ENCODE assay signal across 20 mouse cellular contexts in the genomic region with DNA sequence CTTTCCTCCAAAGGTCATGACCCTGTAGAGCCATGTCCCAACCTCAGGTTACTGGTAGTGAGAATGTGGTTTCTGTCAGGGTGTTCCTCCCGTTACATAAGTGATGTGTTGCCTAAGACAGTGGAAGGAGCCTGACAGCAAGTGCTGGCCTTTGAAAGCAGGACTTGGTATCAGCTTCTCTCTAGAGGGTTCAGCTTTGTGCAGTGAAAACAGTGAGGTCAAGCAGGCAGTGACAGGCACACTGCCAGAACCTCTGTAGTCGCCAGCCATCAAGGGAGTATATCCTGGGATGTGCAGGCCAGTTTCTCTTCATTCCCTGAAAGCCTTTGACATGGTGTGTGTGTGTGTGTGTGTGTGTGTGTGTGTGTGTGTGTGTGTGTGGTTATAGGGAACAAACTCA.
DNase-seq lines count a peak whose midpoint lies in the region; ATAC-seq lines count a peak whose summit lies in the region.
"Had no signal": no experiment of that assay in that cellular context is flagged by ENCODE, and none has a peak within 500 bp of the region (broad histone marks: within the 10 kb centered on the region; RNA-seq: fewer than 3 reads in every experiment).

No protein-coding gene starts in this region.

- H3K9ac ChIP-seq in midbrain, embryonic 16.5 days (ENCODE audit: low read depth, low read length) = no peak overlapping the region
- H3K9ac ChIP-seq: embryonic facial prominence, embryonic 13.5 days; forebrain, embryonic 12.5 days; heart, embryonic 15.5 days; hindbrain, embryonic 12.5 days had no signal

- intact Hi-C loops in heart, postnatal 25 days (cut with DNase I) = no loop called here

- H3K4me1 ChIP-seq in midbrain, embryonic 16.5 days (ENCODE audit: control insufficient read depth, insufficient read depth, low read length) = no peaks in the 10 kb centered on the region
- H3K4me1 ChIP-seq: forebrain, embryonic 12.5 days; heart, embryonic 15.5 days; hindbrain, embryonic 12.5 days had no signal

- H3K27ac ChIP-seq in midbrain, embryonic 16.5 days (ENCODE audit: low read length) = no peak overlapping the region
- H3K27ac ChIP-seq: embryonic facial prominence, embryonic 13.5 days; forebrain, embryonic 12.5 days; heart, adult 2 months; heart, embryonic 15.5 days; hindbrain, embryonic 12.5 days had no signal

- no peak overlapping the region for H3K4me2 ChIP-seq in midbrain, embryonic 16.5 days (ENCODE audit: low read length)
- H3K4me2 ChIP-seq: embryonic facial prominence, embryonic 13.5 days; forebrain, embryonic 12.5 days; heart, embryonic 15.5 days; hindbrain, embryonic 12.5 days had no signal

- DNase-seq in adrenal gland, postnatal 36 days = peak; percentile 4 to 12
- DNase-seq in adrenal gland, adult 18-20 months (ENCODE audit: low spot score in 2 of 2) = no peak
- peak; percentile 16 for DNase-seq in heart, postnatal 25 days (ENCODE audit: low spot score)
- no peak for DNase-seq in heart, adult 8-10 months (ENCODE audit: low spot score)
- peak; percentile 9 for DNase-seq in 416B (ENCODE audit: low read depth)
- DNase-seq: cerebellum, adult 11 months; cerebellum, adult 8-10 months; cerebellum, postnatal 25 days; gastrocnemius, postnatal 10 days had no signal

- 0 out of 2 replicates have a peak, but pooled peaks have one; percentile 52 for ATAC-seq in megakaryocyte progenitor cell, adult 5-6 weeks (replicated peaks; ENCODE audit: poor library complexity)
- ATAC-seq in midbrain, embryonic 16.5 days = no peak
- ATAC-seq: forebrain, embryonic 16.5 days; hindbrain, embryonic 16.5 days; inflammation-experienced regulatory T-cells, adult 6 months; intestine, postnatal 0 days had no signal

- H3K36me3 ChIP-seq in midbrain, embryonic 16.5 days (ENCODE audit: control insufficient read depth, insufficient read depth, low read length) = no peaks in the 10 kb centered on the region
- H3K36me3 ChIP-seq: embryonic facial prominence, embryonic 13.5 days; forebrain, embryonic 12.5 days; heart, embryonic 15.5 days; hindbrain, embryonic 12.5 days had no signal

- WGBS in midbrain, embryonic 16.5 days = 84% methylated on average over 2 of the region's 2 CpGs

- no peaks in the 10 kb centered on the region for H3K9me3 ChIP-seq in midbrain, embryonic 16.5 days (replicated peaks; ENCODE audit: control insufficient read depth, low read length, poor library complexity, severe bottlenecking)
- H3K9me3 ChIP-seq: embryonic facial prominence, embryonic 13.5 days; forebrain, embryonic 12.5 days; heart, embryonic 15.5 days; hindbrain, embryonic 12.5 days had no signal

- H3K27me3 ChIP-seq in midbrain, embryonic 16.5 days (ENCODE audit: control insufficient read depth, insufficient read depth, low read depth, low read length) = no peaks in the 10 kb centered on the region
- H3K27me3 ChIP-seq: embryonic facial prominence, embryonic 13.5 days; forebrain, embryonic 12.5 days; hindbrain, embryonic 12.5 days had no signal

- H3K4me3 ChIP-seq in midbrain, embryonic 16.5 days (ENCODE audit: low read depth, low read length) = no peak overlapping the region
- H3K4me3 ChIP-seq: embryonic facial prominence, embryonic 13.5 days; forebrain, embryonic 12.5 days; heart, adult 2 months; heart, embryonic 15.5 days; hindbrain, embryonic 12.5 days had no signal

Comparison
In these comparisons a context has a peak if more than half of its experiments do, and no peak if none do; other contexts are left out.
1. DNase-seq: peak in adrenal gland, postnatal 36 days (2 of 2), heart, postnatal 25 days (single experiment) and 416B (single experiment); none in adrenal gland, adult 18-20 months (0 of 2) and heart, adult 8-10 months (single experiment).